Mouse (Mus musculus) ES-Bruce4 (cell line): Measurements from ENCODE around the gene Krt9. TPM values are rescaled to one million over a fixed set of nuclear protein-coding genes. Genes with fewer than 3 reads are reported as not detected.

Source experiments
- H3K27ac ChIP-seq: 2 replicates; pipeline ENCODE4 v1.5.1; 2012; ENCODE audit warnings: low read length, inconsistent platforms; ENCODE audit not compliant: insufficient read depth
- H3K27me3 ChIP-seq: 2 replicates; pipeline ENCODE4 v1.6.1; 2012; ENCODE audit warnings: mild to moderate bottlenecking, low read length, inconsistent platforms; ENCODE audit not compliant: control insufficient read depth, poor library complexity, insufficient read depth, severe bottlenecking
- H3K36me3 ChIP-seq: 2 replicates; pipeline ENCODE4 v1.6.1; 2012; ENCODE audit warnings: inconsistent platforms, mild to moderate bottlenecking, low read length, moderate library complexity; ENCODE audit not compliant: control insufficient read depth, poor library complexity, insufficient read depth, severe bottlenecking
- H3K4me1 ChIP-seq: one replicate; pipeline ENCODE4 v1.8.1; 2011; ENCODE audit warnings: low read length; ENCODE audit not compliant: control insufficient read depth, insufficient read depth
- H3K4me3 ChIP-seq: 2 replicates; pipeline ENCODE4 v1.5.1; 2011; ENCODE audit warnings: low read depth, mild to moderate bottlenecking, low read length
- H3K9ac ChIP-seq: 2 replicates; pipeline ENCODE4 v1.6.1; 2012; ENCODE audit warnings: low read depth, mild to moderate bottlenecking, inconsistent platforms; ENCODE audit not compliant: poor library complexity, severe bottlenecking
- H3K9me3 ChIP-seq: replicated peaks from 2 replicates; pipeline ENCODE4 v1.6.1; 2012; ENCODE audit warnings: mild to moderate bottlenecking, low read length, inconsistent platforms; ENCODE audit not compliant: control insufficient read depth, poor library complexity, insufficient read depth, severe bottlenecking
- CTCF ChIP-seq: IDR thresholded peaks from one replicate; pipeline ENCODE4 v1.8.1; 2011; ENCODE audit warnings: low read depth, low read length
- EP300 ChIP-seq: IDR thresholded peaks from 2 replicates; pipeline ENCODE4 v1.6.1; 2011; ENCODE audit warnings: low read depth, low read length; ENCODE audit not compliant: insufficient read depth
- POLR2A ChIP-seq: IDR thresholded peaks from one replicate; pipeline ENCODE4 v1.8.1; 2011; ENCODE audit warnings: low read length; ENCODE audit not compliant: insufficient read depth
- polyA plus RNA-seq: library from polyadenylated mRNA; stranded (reverse); fragments of >200 nt; gene quantifications from 2 replicates; pipeline ENCODE4 v1.2.4, GENCODE M21; 2011; ENCODE audit warnings: low read depth; ENCODE audit not compliant: missing spikeins, insufficient read depth, insufficient read length

Krt9 gene
- polyA plus RNA-seq, 1 experiment: not detected

GRCm38 (mm10) chr11:100157908-100158477, 35.1 kb downstream of the Krt9 start:
- no peaks in the 10 kb centered on the region for H3K27me3 ChIP-seq
- peaks cover 7% of the 10 kb centered on the region for H3K4me1 ChIP-seq
- H3K9me3 ChIP-seq: no peaks in the 10 kb centered on the region
- H3K9ac ChIP-seq: no peak overlapping the region
- TF ChIP-seq CTCF (no peak), EP300 (no peak), POLR2A (no peak)
- no peaks in the 10 kb centered on the region for H3K36me3 ChIP-seq
- H3K27ac ChIP-seq: no peak overlapping the region
- H3K4me3 ChIP-seq: no peak overlapping the region

- Histone ChIP-seq H3K27ac (no peak overlapping the region), H3K9ac (no peak overlapping the region), H3K4me3 (no peak overlapping the region), H3K9me3 (no peaks in the 10 kb centered on the region), H3K4me1 (peaks cover 7% of the 10 kb centered on the region), H3K36me3 (no peaks in the 10 kb centered on the region), H3K27me3 (no peaks in the 10 kb centered on the region)
- TF ChIP-seq CTCF: no peak
- TF ChIP-seq EP300: no peak
- no peak for TF ChIP-seq POLR2A
Observed at GRCm38 (mm10) chr11:100157331-100157730, 35.7 kb downstream of the Krt9 start.

GRCm38 (mm10) chr11:100155497-100156255, 37.4 kb downstream of the Krt9 start:
- TF ChIP-seq EP300: no peak
- no peak for TF ChIP-seq POLR2A
- TF ChIP-seq CTCF: no peak
- H3K9me3 ChIP-seq: no peaks in the 10 kb centered on the region
- no peaks in the 10 kb centered on the region for H3K36me3 ChIP-seq
- H3K27ac ChIP-seq: no peak overlapping the region
- no peak overlapping the region for H3K4me3 ChIP-seq
- no peak overlapping the region for H3K9ac ChIP-seq
- peaks cover 7% of the 10 kb centered on the region for H3K4me1 ChIP-seq
- no peaks in the 10 kb centered on the region for H3K27me3 ChIP-seq

GRCm38 (mm10) chr11:100148615-100149330, 44.3 kb downstream of the Krt9 start, which contains the start of gene Krt19:
TSS of gene Krt19 (minus strand) at chr11:100148665.
- Histone ChIP-seq H3K27ac (no peak within 1 kb of the TSS), H3K36me3 (no peaks in the 10 kb centered on the region), H3K4me3 (no peak within 1 kb of the TSS), H3K9ac (no peak within 1 kb of the TSS), H3K27me3 (no peaks in the 10 kb centered on the region), H3K9me3 (no peaks in the 10 kb centered on the region), H3K4me1 (no peaks in the 10 kb centered on the region)
- TF ChIP-seq CTCF (no peak), POLR2A (no peak), EP300 (no peak)

DNA sequence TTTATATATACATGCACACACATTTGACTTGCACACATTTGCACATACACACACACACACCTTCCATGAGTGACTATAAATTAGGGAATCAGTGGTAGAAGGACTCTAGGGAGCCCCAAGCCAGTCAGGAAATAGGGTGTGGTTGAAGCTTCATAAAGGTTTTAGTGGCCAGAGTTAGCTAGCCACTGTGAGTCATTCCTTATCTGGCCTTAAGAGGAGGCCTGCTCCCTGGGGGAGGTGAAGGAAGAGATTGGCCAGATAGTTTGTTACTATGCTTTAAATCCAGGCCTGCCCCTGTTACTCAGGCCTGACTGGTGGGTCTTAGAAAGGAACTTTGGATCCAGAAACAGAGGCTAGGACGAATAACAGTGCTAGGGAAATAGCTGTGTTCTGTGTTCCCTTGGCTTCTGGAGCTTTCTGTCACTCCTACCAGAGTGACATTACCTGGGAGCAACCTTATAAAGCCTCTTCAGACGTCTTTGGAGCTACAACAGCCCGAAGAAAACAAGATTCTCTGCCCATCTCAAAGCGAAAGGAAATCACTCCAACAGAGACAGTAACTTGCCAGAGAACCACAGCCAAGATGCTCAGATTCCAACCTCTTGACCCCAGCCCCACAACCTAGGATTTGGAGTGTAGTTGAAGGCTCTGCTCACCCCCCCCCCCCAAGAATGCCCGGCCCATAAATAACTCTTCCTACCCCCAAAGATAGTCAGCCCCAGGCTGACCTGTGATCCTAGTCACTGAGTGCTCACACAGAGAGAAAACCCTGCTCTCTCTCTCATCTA, 45.3 kb downstream of the Krt9 start:
- no peaks in the 10 kb centered on the region for H3K27me3 ChIP-seq

More for the DNA sequence above, 45.3 kb downstream of the Krt9 start:
- Histone ChIP-seq H3K4me1 (no peaks in the 10 kb centered on the region), H3K9me3 (no peaks in the 10 kb centered on the region), H3K4me3 (no peak overlapping the region), H3K9ac (no peak overlapping the region), H3K36me3 (no peaks in the 10 kb centered on the region), H3K27ac (no peak overlapping the region)
- TF ChIP-seq EP300 (no peak), POLR2A (no peak), CTCF (no peak)
